Mouse (Mus musculus): ENCODE measurements around the gene Gm17617. TPM values are rescaled to one million over a fixed set of nuclear protein-coding genes. Genes with fewer than 3 reads are reported as not detected.

The Gm17617 gene
- polyA plus RNA-seq, 1 experiment: not detected

DNA sequence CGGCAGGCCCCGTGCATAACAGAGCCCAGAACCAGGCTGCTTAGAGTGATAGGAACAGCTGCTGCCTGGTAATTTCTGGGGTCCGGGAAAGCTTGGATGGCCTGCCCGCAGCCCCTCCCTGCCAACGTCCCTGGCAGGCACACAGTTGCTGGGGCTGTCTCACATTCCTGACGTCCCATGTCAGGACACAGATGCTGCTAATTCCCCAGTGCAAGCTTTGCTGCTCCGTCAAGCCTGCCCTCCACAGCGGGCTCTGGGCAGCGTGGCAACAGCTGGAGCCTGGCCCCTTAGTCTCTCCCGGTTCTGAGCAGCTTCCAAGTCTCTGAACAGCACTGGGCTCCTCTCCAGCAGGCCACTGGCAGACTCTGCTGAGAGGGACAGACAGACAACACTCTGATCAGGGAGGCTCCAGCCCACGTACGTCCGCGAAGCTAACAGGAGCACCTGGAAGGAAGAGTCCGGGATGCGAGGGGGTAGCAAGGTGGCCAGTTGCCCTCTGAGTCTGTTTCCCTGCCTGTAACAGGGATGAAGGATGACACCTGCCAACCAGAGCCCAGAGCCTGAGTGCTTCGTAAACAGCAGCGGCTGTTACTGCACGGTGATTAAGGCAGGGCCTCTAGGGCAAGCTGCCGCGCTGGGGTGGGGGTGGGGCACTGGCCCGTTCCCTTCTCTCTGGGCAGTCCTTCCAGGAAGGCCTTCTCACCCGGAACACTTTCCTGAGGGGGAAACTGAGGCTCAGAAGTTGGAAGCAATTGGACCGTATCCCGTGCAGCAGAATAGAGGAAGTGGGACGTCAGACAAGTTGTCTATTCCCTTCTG is 38.4 kb upstream of the Gm17617 start:
- no peaks in the 10 kb centered on the region for H3K27me3 ChIP-seq (ENCODE audit: control insufficient read depth, insufficient read depth, insufficient read length)
- H3K4me2 ChIP-seq (ENCODE audit: low read depth): peak overlapping the region; percentile 98
- no peak for TF ChIP-seq REST (IDR thresholded peaks at IDR 0.05; ENCODE audit: insufficient read depth, insufficient read length)
- TF ChIP-seq TCF12 (IDR thresholded peaks at IDR 0.05; ENCODE audit: insufficient read depth, poor library complexity, severe bottlenecking): peak; percentile 96
- peak; percentile 78 for TF ChIP-seq POLR2AphosphoS2 (IDR thresholded peaks at IDR 0.05; ENCODE audit: insufficient read length, low read depth)
- peak; percentile 95 to 98 (median 96) for TF ChIP-seq MYOG (IDR thresholded peaks at IDR 0.05; ENCODE audit: control insufficient read depth in 1 of 3, insufficient read depth in 1 of 3, insufficient read length in 2 of 3, low read depth in 2 of 3)
- TF ChIP-seq MYOD1 (IDR thresholded peaks at IDR 0.05; ENCODE audit: control insufficient read depth in 1 of 3, insufficient read length in 2 of 3, low read depth in 2 of 3): peak; percentile 72 to 97 (median 96)
- TF ChIP-seq POLR2A (IDR thresholded peaks at IDR 0.05; ENCODE audit: insufficient read length, low read depth): no peak
- TF ChIP-seq TCF3 (IDR thresholded peaks at IDR 0.05; ENCODE audit: insufficient read length, low read depth): peak; percentile 93
- peak; percentile 41 for TF ChIP-seq SRF (IDR thresholded peaks at IDR 0.05; ENCODE audit: control insufficient read depth, insufficient read length, low read depth)
- H3K36me3 ChIP-seq (ENCODE audit: control insufficient read depth, insufficient read depth): no peaks in the 10 kb centered on the region
- H3ac ChIP-seq (ENCODE audit: control insufficient read depth, insufficient read length): no peak overlapping the region
- no peaks in the 10 kb centered on the region for H3K79me2 ChIP-seq (ENCODE audit: control insufficient read depth, insufficient read depth)
- peak overlapping the region; percentile 15 for H3K4me3 ChIP-seq

DNA sequence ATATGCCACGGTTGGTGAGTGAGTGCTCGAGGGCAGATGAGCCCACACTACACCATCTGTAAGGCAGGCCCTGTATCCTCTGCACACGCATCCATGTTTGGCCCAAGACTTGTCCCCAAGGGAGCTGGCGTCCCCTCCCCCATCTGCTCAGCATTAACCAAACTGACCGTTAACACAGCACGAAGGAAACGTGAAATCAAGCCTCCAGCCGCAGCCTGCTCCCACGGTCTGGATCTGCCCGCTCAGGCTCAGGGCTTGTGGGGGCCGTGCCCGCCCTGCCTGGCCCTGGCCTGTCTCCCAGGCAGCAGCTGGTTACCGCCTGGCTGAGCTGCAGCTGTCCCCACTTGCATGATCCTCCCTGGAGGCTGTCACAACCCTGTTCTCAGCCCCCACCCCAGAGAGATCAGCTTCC is 35.6 kb upstream of the Gm17617 start:
- no peak overlapping the region for H3K4me3 ChIP-seq
- H3K4me2 ChIP-seq (ENCODE audit: low read depth): peak overlapping the region; percentile 69
- H3K79me2 ChIP-seq (ENCODE audit: control insufficient read depth, insufficient read depth): no peaks in the 10 kb centered on the region
- no peaks in the 10 kb centered on the region for H3K27me3 ChIP-seq (ENCODE audit: control insufficient read depth, insufficient read depth, insufficient read length)
- TF ChIP-seq MYOG (IDR thresholded peaks at IDR 0.05; ENCODE audit: control insufficient read depth in 1 of 3, insufficient read depth in 1 of 3, insufficient read length in 2 of 3, low read depth in 2 of 3) (peak; percentile 99 to 100 (median 100)), POLR2A (IDR thresholded peaks at IDR 0.05; ENCODE audit: insufficient read length, low read depth) (peak; percentile 68), TCF12 (IDR thresholded peaks at IDR 0.05; ENCODE audit: insufficient read depth, poor library complexity, severe bottlenecking) (peak; percentile 100), E2F4 (IDR thresholded peaks at IDR 0.05; ENCODE audit: insufficient read depth) (no peak), CEBPB (IDR thresholded peaks at IDR 0.05; ENCODE audit: insufficient read depth, poor library complexity, severe bottlenecking) (no peak), REST (IDR thresholded peaks at IDR 0.05; ENCODE audit: insufficient read depth, insufficient read length) (no peak), POLR2AphosphoS2 (IDR thresholded peaks at IDR 0.05; ENCODE audit: insufficient read length, low read depth) (peak; percentile 74), MAX (IDR thresholded peaks at IDR 0.05; ENCODE audit: low read depth) (no peak), MYOD1 (IDR thresholded peaks at IDR 0.05; ENCODE audit: control insufficient read depth in 1 of 3, insufficient read length in 2 of 3, low read depth in 2 of 3) (peak; percentile 95 to 100 (median 98)), USF1 (IDR thresholded peaks at IDR 0.05; ENCODE audit: low read depth) (no peak), TCF3 (IDR thresholded peaks at IDR 0.05; ENCODE audit: insufficient read length, low read depth) (peak; percentile 99), SRF (IDR thresholded peaks at IDR 0.05; ENCODE audit: control insufficient read depth, insufficient read length, low read depth) (no peak)
- H3K36me3 ChIP-seq (ENCODE audit: control insufficient read depth, insufficient read depth): no peaks in the 10 kb centered on the region
- H3ac ChIP-seq (ENCODE audit: control insufficient read depth, insufficient read length): no peak overlapping the region

DNA sequence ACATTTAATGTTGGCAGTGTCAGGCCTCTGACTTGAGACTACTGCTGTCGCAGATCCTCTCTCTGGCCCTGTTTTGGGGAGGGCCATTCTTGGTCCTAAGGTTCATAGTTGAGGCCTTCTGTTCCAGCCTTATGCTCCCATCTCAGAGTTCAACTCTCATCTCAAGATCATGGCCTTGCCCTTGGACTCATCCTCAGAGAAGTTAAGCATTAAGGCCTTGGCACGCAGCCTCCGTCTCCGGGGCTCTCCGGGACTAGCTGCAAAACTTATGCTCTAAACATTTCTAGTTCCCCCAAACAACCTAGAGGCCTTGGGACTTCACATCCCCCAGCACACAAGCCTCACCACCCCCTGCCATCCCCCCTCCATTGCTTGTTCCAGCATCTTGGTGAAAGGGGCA is 34.9 kb upstream of the Gm17617 start:
- H3K79me2 ChIP-seq (ENCODE audit: control insufficient read depth, insufficient read depth): no peaks in the 10 kb centered on the region
- no peaks in the 10 kb centered on the region for H3K36me3 ChIP-seq (ENCODE audit: control insufficient read depth, insufficient read depth)
- no peak overlapping the region for H3ac ChIP-seq (ENCODE audit: control insufficient read depth, insufficient read length)
- H3K4me2 ChIP-seq (ENCODE audit: low read depth): peak overlapping the region; percentile 69
- H3K27me3 ChIP-seq (ENCODE audit: control insufficient read depth, insufficient read depth, insufficient read length): no peaks in the 10 kb centered on the region
- no peak overlapping the region for H3K4me3 ChIP-seq
- TF ChIP-seq REST (IDR thresholded peaks at IDR 0.05; ENCODE audit: insufficient read depth, insufficient read length) (no peak), MAX (IDR thresholded peaks at IDR 0.05; ENCODE audit: low read depth) (no peak), CEBPB (IDR thresholded peaks at IDR 0.05; ENCODE audit: insufficient read depth, poor library complexity, severe bottlenecking) (no peak), E2F4 (IDR thresholded peaks at IDR 0.05; ENCODE audit: insufficient read depth) (no peak), MYOD1 (IDR thresholded peaks at IDR 0.05; ENCODE audit: control insufficient read depth in 1 of 3, insufficient read length in 2 of 3, low read depth in 2 of 3) (no peak), POLR2A (IDR thresholded peaks at IDR 0.05; ENCODE audit: insufficient read length, low read depth) (no peak), SRF (IDR thresholded peaks at IDR 0.05; ENCODE audit: control insufficient read depth, insufficient read length, low read depth) (no peak)

DNA sequence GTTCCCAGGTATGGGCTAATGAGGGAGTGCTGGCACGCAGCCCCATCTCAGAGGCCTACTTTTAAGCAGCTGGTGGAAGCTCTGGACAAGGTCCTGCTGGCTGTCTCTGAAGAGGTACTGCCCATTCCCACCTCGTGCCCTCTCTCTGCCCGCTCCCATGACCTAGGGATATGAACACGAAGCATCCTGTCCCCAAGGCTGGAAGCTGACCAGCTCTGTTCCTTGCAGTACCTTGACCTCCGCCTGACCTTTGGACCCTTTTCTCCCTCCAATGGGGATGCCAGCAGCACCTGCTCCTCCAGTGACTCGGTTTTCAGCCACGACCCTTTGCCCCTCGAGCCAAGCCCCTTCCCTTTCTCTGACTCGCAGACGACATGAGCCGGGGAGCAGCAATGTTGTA is 34.5 kb upstream of the Gm17617 start:
- Histone ChIP-seq H3K79me2 (ENCODE audit: control insufficient read depth, insufficient read depth) (no peaks in the 10 kb centered on the region), H3K4me3 (no peak overlapping the region), H3K36me3 (ENCODE audit: control insufficient read depth, insufficient read depth) (no peaks in the 10 kb centered on the region), H3ac (ENCODE audit: control insufficient read depth, insufficient read length) (no peak overlapping the region), H3K27me3 (ENCODE audit: control insufficient read depth, insufficient read depth, insufficient read length) (no peaks in the 10 kb centered on the region), H3K4me2 (ENCODE audit: low read depth) (peak overlapping the region; percentile 69)
- TF ChIP-seq CEBPB (IDR thresholded peaks at IDR 0.05; ENCODE audit: insufficient read depth, poor library complexity, severe bottlenecking) (no peak), REST (IDR thresholded peaks at IDR 0.05; ENCODE audit: insufficient read depth, insufficient read length) (no peak), POLR2AphosphoS2 (IDR thresholded peaks at IDR 0.05; ENCODE audit: insufficient read length, low read depth) (no peak), MYOG (IDR thresholded peaks at IDR 0.05; ENCODE audit: control insufficient read depth in 1 of 3, insufficient read depth in 1 of 3, insufficient read length in 2 of 3, low read depth in 2 of 3) (no peak), E2F4 (IDR thresholded peaks at IDR 0.05; ENCODE audit: insufficient read depth) (no peak), MYOD1 (IDR thresholded peaks at IDR 0.05; ENCODE audit: control insufficient read depth in 1 of 3, insufficient read length in 2 of 3, low read depth in 2 of 3) (no peak), TCF12 (IDR thresholded peaks at IDR 0.05; ENCODE audit: insufficient read depth, poor library complexity, severe bottlenecking) (no peak)
